Mouse (Mus musculus): ENCODE measurements around the gene Pus10.

- TF ChIP-seq POLR2A (IDR thresholded peaks at IDR 0.05; ENCODE audit: borderline replicate concordance, insufficient read depth, low read length) (no peak), CTCF (IDR thresholded peaks at IDR 0.05; ENCODE audit: borderline replicate concordance, insufficient read depth, low read depth, low read length) (no peak)
Observed at GRCm38 (mm10) chr11:23704604-23705294, 39.3 kb downstream of the Pus10 start.

All from cerebellum, adult 2 months (tissue).